Mouse (Mus musculus): ENCODE results near the gene Pgghg. TPM values are rescaled to one million over a fixed set of nuclear protein-coding genes. Genes with fewer than 3 reads are reported as not detected.
"Not testable (repeated sequence)": the region's sequence is repeated elsewhere in the genome, so short reads cannot be mapped to it uniquely, and the experiment has no call there.

Pgghg gene
- total RNA-seq, 2 experiments from 2014 or later, result 4.0 to 7.1 TPM

DNA sequence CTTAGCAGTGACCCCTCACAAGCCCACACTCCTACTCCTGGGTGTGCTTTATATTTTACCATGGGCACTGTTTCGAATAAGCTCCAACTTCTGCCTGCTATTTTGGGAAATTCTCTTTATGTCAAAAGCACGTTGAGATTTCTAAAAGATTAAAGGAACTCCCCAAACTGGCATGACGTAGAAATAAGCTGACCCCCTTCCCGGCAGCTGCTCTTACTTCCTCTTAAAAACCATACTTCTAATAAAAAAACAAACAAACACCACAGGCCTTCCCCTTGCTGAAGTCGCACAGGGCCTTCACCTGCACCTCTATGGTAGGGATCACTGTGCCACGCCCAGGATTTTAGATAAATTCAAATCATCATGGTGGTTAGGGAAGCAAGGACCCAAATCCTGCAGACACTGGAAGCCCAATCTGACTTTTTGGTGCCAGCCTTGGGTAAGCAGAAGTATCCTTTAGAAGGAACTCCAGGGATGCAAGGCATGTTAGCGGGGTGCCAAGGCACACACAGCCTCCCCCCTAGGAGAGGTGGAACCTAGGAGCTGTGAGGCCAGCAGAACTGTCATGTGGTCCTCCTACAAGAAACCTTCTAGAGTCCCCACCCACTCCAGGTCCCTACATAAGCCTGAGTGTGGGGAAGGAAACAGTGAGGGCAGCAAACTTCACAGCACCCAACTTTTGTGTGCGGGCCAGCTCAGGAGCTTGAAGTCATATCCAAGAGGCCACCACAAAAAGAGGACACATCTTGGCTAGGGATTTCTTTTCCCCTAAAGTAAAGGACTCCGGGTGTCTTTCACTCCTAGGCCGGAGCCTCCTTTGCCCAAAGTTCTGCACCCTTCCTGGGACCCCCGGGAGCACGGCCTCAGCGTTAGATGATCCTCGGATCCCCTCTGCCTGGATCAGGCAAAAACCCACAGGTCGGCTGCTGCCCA, 12.9 kb downstream of the Pgghg start:
- no peak for DNase-seq (ENCODE audit: low spot score in 2 of 2)
- Histone ChIP-seq H3K4me3 (no peak overlapping the region; the same call in 1 of the 2 replicates), H3K27ac (no peak overlapping the region)
- TF ChIP-seq CTCF (conservative IDR thresholded peaks at IDR 0.05), result no peak

DNA sequence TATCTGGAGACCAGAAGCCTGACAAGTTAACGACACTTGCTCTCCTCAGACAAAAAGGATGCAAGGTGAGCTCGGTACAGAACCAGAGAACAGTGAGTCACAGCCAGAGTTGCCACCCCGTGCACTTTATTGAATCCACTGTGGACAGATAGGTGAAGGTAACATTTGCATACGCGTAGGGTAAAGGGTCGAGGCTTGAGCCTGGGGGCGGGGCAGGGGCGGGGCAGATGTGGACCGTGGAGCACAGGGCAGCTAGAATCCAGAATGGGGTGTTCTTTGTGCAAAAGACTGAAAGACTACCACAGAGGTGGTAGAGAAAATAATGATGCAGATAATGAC, 13.5 kb downstream of the Pgghg start:
- TF ChIP-seq CTCF (conservative IDR thresholded peaks at IDR 0.05), result no peak
- H3K4me3 ChIP-seq, result no peak overlapping the region; the same call in 1 of the 2 replicates
- no peak overlapping the region for H3K27ac ChIP-seq
- no peak for DNase-seq (ENCODE audit: low spot score in 2 of 2)

DNA sequence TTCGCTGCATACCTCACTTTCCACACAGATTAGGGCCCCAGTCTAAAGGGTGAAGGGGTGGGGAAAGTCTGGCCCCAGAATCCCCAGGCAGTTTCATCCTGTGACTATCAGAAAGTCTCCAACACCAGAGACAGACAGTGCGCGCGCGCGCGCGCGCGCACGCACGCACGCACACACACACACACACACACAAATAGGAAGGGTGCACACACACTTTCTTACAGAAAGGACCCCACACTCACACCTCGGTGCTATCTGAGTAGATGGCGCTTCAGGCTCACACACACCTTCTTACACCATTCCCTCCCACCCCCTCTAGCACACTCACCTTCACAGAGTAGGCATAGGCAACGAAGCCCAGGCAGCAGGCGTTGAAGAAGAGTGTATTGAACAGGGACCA, 14.2 kb downstream of the Pgghg start:
- H3K4me3 ChIP-seq, result peak overlapping the region; percentile 35
- TF ChIP-seq CTCF (conservative IDR thresholded peaks at IDR 0.05), result no peak
- H3K27ac ChIP-seq, result peak overlapping the region; percentile 65; the same call in 1 of the 2 replicates
- DNase-seq (ENCODE audit: low spot score in 2 of 2), result no peak

DNA sequence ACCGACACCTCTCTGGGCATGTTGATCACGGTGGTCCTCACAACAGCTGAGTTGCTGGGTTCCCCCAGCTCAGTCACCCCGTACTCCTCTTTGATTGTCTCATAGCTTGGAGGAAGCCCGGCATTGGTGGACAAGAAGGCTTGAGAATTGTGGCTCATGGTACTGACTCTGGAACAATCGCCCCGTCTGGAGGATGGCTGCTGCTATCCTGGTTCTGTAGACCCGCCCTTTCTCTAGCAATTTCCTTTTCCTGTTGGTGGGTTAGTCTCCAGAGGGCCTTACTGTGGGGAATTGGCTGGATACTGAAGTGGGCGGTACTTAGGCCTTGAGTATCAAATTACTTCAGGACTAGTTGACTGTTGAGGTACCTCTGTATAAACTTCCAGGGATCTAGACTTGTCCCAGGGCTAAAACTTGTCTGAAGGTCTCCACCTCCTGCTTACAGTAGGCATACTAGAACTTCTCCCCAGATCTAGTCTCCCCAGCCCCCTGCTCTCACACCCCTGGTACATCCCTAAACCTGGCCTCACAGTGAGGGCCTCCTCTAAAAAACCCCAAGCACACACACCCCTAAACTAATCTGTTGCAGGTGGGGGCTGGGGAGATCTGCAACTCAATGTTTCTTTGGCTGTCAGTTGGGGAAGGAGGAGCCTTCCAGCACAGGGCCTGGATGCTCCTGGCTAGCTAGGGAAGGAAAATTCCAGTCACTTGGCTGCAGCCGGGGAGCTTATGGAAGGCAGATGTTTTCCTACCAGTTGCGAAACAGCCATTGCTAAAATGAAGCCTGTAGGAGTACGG, 14.8 kb downstream of the Pgghg start, which contains the start of the genes Gm45717 and Ifitm2:
TSS of gene Gm45717 (minus strand) at position 180 of the 798 bp plus-strand sequence.
TSS of gene Ifitm2 (minus strand) at position 230 of the 798 bp plus-strand sequence.
- Histone ChIP-seq H3K27ac (peak within 1 kb of the TSS; percentile 65), H3K4me3 (peak within 1 kb of the TSS; percentile 35)
- no peak for TF ChIP-seq CTCF (conservative IDR thresholded peaks at IDR 0.05)
- peak in 1 of 2 experiments; percentile 23 for DNase-seq (ENCODE audit: low spot score in 2 of 2)

DNA sequence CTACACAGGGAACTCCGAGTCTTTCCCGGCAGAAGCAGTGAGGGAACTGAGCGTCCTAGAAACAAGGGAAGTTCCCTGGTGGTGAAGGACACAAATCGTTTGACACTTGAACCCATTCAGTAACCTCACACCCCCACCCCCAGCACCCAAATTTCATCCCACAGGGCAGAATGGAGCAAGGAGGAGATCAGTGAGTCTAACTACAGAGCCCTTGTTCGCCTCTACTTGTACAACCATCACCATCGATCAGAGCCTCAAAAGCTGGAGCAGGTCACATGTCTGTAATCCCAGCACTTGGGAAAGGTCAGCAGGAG, 15.3 kb downstream of the Pgghg start:
- TF ChIP-seq CTCF (conservative IDR thresholded peaks at IDR 0.05), result no peak
- H3K27ac ChIP-seq, result peak overlapping the region; percentile 65

DNA sequence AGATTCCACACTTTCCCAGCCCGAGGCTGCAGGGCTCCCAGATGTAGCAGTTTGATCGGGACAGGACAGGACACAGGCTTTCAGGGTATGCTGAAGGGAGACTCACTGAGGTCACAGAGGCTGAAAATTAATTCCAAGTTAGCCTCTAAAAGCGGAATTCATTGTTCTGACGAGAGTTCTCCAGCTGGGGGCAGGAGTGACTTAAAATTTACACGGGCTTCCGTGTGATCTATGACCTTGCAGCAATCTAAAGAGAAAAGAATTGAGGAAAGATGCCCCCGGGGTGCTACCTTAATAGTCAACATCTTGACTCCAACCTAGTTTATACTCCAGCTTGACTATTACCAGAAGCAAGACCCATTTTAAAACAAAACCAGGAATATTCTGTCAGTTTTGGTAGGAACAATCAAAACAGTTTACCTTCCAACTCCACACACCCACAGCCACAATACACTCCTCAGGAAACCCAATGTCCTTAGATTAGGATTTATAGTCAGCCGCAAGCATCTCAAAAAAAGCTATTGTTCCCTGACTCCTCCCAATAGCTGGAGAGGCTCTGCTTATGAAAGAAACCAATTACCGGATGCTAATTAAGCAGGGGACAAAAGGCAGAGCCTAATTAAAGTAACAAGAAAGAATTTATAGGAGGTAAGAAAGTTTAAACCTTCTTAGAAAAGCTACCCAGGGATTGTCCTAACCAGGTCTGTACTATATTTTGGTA, 18.1 kb downstream of the Pgghg start:
- Histone ChIP-seq H3K4me3 (no peak overlapping the region), H3K27ac (no peak overlapping the region)
- peak in 1 of 2 experiments; percentile 42 for DNase-seq (ENCODE audit: low spot score in 2 of 2)
- peak; percentile 75 for TF ChIP-seq CTCF (conservative IDR thresholded peaks at IDR 0.05)

More for the DNA sequence above, 15.3 kb downstream of the Pgghg start:
- no peak overlapping the region for H3K4me3 ChIP-seq
- DNase-seq (ENCODE audit: low spot score in 2 of 2), result no peak

DNA sequence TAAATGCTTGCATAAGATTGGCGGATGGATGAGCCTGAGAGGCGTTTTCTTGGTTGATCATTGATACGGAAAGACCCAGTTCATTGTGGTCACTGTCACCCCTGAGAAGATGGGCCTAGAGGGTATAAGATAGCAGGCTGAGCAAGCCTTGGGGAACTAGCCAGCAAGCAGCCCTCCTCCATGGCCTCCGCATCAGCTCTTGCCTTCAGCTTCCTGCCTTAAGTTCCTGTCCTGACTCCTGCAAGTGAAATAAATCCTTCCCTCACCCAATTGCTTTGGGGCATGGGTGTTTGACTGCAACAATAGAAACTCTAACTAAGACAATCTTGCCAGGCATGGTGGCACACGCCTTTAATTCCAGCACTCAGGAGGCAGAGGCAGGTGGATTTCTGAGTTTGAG, 18.8 kb downstream of the Pgghg start:
- no peak for TF ChIP-seq CTCF (conservative IDR thresholded peaks at IDR 0.05)
- DNase-seq (ENCODE audit: low spot score in 2 of 2), result no peak
- Histone ChIP-seq H3K4me3 (no peak overlapping the region), H3K27ac (no peak overlapping the region)

DNA sequence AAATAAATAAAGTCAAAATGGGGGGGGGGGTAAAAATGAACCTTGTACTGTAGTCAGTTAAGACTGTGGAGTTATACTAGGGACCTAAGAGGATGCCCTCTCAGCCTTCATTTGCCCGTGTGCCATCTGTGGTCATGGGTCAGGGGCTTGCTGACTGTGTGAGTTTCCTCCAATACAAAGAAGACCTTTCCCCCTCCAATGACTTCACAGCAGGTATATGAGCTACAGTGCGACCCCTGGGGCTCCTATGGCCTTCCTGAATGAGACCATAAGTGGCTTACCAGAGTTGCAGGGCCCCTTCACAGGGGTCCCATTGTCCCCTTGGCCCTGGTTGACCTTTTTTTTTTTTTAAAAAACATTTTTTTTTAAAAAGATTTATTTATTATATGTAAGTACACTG, 20.2 kb downstream of the Pgghg start:
- TF ChIP-seq CTCF (conservative IDR thresholded peaks at IDR 0.05), result no peak
- Histone ChIP-seq H3K27ac (no peak overlapping the region), H3K4me3 (no peak overlapping the region)
- no peak for DNase-seq (ENCODE audit: low spot score in 2 of 2)

DNA sequence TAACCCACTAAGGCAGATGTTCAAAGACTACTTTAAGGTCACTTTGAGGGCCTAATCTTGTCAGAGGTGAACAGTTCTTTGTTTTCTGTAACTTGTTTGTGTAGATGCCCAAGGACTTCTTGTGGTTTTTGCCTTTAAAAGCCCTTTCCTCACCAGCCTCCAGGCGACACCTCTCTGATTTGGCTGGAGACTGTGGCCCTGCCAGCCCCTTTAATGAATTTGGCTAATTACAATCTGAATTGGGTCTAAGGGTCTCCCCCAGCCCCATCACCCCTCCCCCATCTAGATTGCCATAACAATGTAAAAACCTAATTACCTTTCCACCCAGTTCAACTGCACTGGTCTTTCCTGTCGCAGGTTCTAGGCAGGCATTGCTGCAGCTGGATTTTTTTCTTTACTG, 21.5 kb downstream of the Pgghg start:
- no peak for TF ChIP-seq CTCF (conservative IDR thresholded peaks at IDR 0.05)
- no peak overlapping the region for H3K4me3 ChIP-seq
- no peak for DNase-seq (ENCODE audit: low spot score in 2 of 2)
- no peak overlapping the region for H3K27ac ChIP-seq

DNA sequence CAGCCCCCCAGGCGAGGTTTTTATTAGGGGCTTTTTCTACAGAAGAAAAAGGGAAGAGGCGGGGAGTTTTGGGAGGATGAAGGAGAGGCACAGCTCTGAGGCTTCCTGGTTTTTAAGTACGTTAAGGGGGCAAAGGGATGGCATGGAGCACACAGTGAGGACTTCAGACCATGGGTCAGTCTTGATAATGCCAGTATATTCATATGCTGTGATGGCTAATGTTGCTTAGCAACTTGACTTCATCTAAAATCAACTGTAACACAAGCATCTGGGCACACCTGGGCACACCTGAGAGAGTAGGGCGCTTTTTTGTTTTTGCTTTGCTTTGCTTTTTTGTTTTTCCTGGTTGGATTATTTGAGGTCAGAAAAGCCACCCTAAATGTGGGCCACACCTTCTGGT, 25.7 kb downstream of the Pgghg start, which contains the start of gene Ifitm1:
TSS of gene Ifitm1 (plus strand) at position 301 of the 400 bp plus-strand sequence.
- Histone ChIP-seq H3K27ac (no peak within 1 kb of the TSS), H3K4me3 (no peak within 1 kb of the TSS)
- no peak for TF ChIP-seq CTCF (conservative IDR thresholded peaks at IDR 0.05)
- DNase-seq (ENCODE audit: low spot score in 2 of 2), result no peak

DNA sequence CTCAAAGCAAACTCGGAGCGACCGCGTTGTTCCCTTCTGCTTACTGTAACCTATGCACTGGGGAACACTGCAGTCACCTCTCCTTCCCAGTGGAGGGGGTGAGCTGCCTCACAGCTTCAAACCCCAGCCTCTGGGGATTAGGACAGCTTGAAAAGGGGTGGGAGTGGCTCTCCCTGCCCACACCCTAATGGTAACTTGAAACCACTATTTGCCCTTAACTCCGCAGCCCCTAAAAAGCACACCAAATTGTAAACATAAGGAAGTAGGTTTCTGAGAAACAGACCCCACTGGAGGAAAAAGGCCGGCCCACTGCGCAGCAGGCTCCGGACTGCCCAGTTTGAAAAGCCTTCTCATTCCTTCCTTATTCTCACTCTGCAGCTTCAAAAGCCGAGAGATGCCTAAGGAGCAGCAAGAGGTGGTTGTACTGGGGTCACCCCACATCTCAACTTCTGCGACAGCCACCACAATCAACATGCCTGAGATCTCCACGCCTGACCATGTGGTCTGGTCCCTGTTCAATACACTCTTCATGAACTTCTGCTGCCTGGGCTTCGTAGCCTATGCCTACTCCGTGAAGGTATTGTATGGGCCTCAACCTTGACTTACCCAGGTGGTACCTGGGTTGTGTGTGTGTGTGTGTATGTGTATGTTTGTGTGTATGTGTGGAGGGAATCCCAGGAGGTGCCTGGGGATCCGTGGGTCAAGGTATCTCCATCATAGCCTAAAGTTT, 26.8 kb downstream of the Pgghg start:
- no peak for DNase-seq (ENCODE audit: low spot score in 2 of 2)
- no peak for TF ChIP-seq CTCF (conservative IDR thresholded peaks at IDR 0.05)
- no peak overlapping the region for H3K27ac ChIP-seq
- H3K4me3 ChIP-seq, result no peak overlapping the region

DNA sequence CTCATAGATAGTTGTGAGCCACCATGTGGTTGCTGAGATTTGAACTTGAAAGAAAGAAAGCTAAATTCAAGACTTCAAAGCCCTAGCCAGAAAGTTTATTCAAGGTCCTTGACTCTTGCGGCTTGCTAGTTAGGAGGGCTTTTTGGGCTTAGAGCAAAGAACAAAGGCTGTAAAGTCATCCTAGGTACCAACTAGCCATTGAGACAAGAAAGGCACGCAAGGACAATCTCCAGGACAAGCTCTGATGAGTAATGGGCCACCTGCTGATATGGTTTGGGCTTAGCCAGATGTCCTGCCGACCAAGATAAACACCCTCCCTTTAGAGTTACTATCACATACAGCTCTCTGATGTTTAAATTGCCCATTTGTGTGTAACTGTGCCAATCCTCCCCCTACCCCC, 27.5 kb downstream of the Pgghg start:
- not testable (repeated sequence) for H3K27ac ChIP-seq; DNase-seq (ENCODE audit: low spot score in 2 of 2)

More for the DNA sequence above, 27.5 kb downstream of the Pgghg start:
- not testable (repeated sequence) for H3K4me3 ChIP-seq

Data from layer of hippocampus, adult 2 months (tissue).